Mouse (Mus musculus) liver, embryonic 11.5 days (tissue): ENCODE results near the gene Rcvrn. TPM values are rescaled to one million over a fixed set of nuclear protein-coding genes. Genes with fewer than 3 reads are reported as not detected.

Experiments used
- ATAC-seq: fragments of 200-750 bp; cut with Nextera tagmentation; replicated peaks from 2 replicates; pipeline ENCODE4 v1.8.0; 2017; ENCODE audit warnings: moderate number of reproducible peaks, mild to moderate bottlenecking, moderate TSS enrichment, moderate library complexity; ENCODE audit not compliant: low FRiP score
- DNase-seq: peaks from one replicate; pipeline ENCODE4 v3.0.0-alpha.2; 2017; ENCODE audit warnings: low spot score
- H3K27ac ChIP-seq: fragments of 300-500 bp; sonication (generic); 2 replicates; pipeline ENCODE4 v1.5.1; 2014; ENCODE audit warnings: mild to moderate bottlenecking, low read depth, low read length, control low read depth
- H3K27me3 ChIP-seq: fragments of 300-500 bp; sonication (generic); replicated peaks from 2 replicates; pipeline ENCODE4 v1.6.1; 2014; ENCODE audit warnings: low read length, mixed read lengths; ENCODE audit not compliant: control insufficient read depth, insufficient read depth
- H3K36me3 ChIP-seq: fragments of 300-500 bp; sonication (generic); 2 replicates; pipeline ENCODE4 v1.6.1; 2014; ENCODE audit warnings: mild to moderate bottlenecking, low read length, moderate library complexity, mixed read lengths; ENCODE audit not compliant: control insufficient read depth, insufficient read depth
- H3K4me1 ChIP-seq: fragments of 300-500 bp; sonication (generic); replicated peaks from 2 replicates; pipeline ENCODE4 v1.6.1; 2014; ENCODE audit warnings: low read length, mixed read lengths; ENCODE audit not compliant: control insufficient read depth, insufficient read depth
- H3K4me2 ChIP-seq: fragments of 300-500 bp; sonication (generic); 2 replicates; pipeline ENCODE4 v1.6.1; 2014; ENCODE audit warnings: mild to moderate bottlenecking, control low read depth, moderate library complexity
- H3K4me3 ChIP-seq: fragments of 300-500 bp; sonication (generic); 2 replicates; pipeline ENCODE4 v1.5.1; 2014; ENCODE audit warnings: low read depth, low read length, control low read depth
- H3K9ac ChIP-seq: fragments of 300-500 bp; sonication (generic); 2 replicates; pipeline ENCODE4 v1.6.1; 2014; ENCODE audit warnings: low read depth, low read length, control low read depth
- H3K9me3 ChIP-seq: fragments of 300-500 bp; sonication (generic); 2 replicates; pipeline ENCODE4 v1.6.1; 2016; ENCODE audit warnings: low read length, inconsistent platforms, mixed read lengths; ENCODE audit not compliant: control insufficient read depth
- WGBS: fragments of 180-500 bp; shearing (Covaris S2); extraction: QIAGEN DNeasy Blood & Tissue Kit; methylation state at CpG from one replicate; pipeline ENCODE4 v1.1.7; 2014; 5-methylcytosine and 5-hydroxymethylcytosine counted together
- polyA plus RNA-seq: library from polyadenylated mRNA; unstranded; fragments of >200 nt; fragmentation: Nextera tagmentation; extraction: Ambion mirVana; gene quantifications from 2 replicates; pipeline ENCODE4 v1.2.1, GENCODE M21; 2014

Gene Rcvrn
- polyA plus RNA-seq, 1 experiment from 2014 or later: not detected

- no peaks in the 10 kb centered on the region for H3K9me3 ChIP-seq
- H3K4me3 ChIP-seq: no peak overlapping the region
- H3K9ac ChIP-seq: no peak overlapping the region
- no peaks in the 10 kb centered on the region for H3K27me3 ChIP-seq
- no peak overlapping the region for H3K4me2 ChIP-seq
- H3K36me3 ChIP-seq: no peaks in the 10 kb centered on the region
- 84% methylated on average over 4 of the region's 4 CpGs for WGBS
- ATAC-seq (no peak), DNase-seq (no peak)
- H3K4me1 ChIP-seq: no peaks in the 10 kb centered on the region
- no peak overlapping the region for H3K27ac ChIP-seq
Measured at GRCm38 (mm10) chr11:67654514-67654913, 40.6 kb upstream of the Rcvrn start.

GRCm38 (mm10) chr11:67655236-67655959 is 39.7 kb upstream of the Rcvrn start:
- Histone ChIP-seq H3K27me3 (no peaks in the 10 kb centered on the region), H3K4me3 (no peak overlapping the region), H3K9me3 (no peaks in the 10 kb centered on the region), H3K4me2 (no peak overlapping the region), H3K27ac (no peak overlapping the region), H3K9ac (no peak overlapping the region), H3K36me3 (no peaks in the 10 kb centered on the region), H3K4me1 (no peaks in the 10 kb centered on the region)
- DNase-seq: no peak
- no peak for ATAC-seq
- WGBS: 70% methylated on average over 17 of the region's 17 CpGs

- Histone ChIP-seq H3K4me2 (no peak overlapping the region), H3K27ac (no peak overlapping the region), H3K27me3 (no peaks in the 10 kb centered on the region), H3K4me1 (no peaks in the 10 kb centered on the region), H3K36me3 (no peaks in the 10 kb centered on the region), H3K9ac (no peak overlapping the region), H3K9me3 (no peaks in the 10 kb centered on the region), H3K4me3 (no peak overlapping the region)
- ATAC-seq (no peak), DNase-seq (no peak)
- WGBS: 61% methylated on average over 7 of the region's 7 CpGs
Measured at GRCm38 (mm10) chr11:67656366-67656765, 38.8 kb upstream of the Rcvrn start.

GRCm38 (mm10) chr11:67656811-67657210 is 38.3 kb upstream of the Rcvrn start:
- H3K36me3 ChIP-seq: no peaks in the 10 kb centered on the region
- no peak overlapping the region for H3K27ac ChIP-seq
- ATAC-seq (no peak), DNase-seq (no peak)
- H3K4me1 ChIP-seq: no peaks in the 10 kb centered on the region
- WGBS: 77% methylated on average over 9 of the region's 9 CpGs
- no peak overlapping the region for H3K9ac ChIP-seq
- H3K4me2 ChIP-seq: no peak overlapping the region
- H3K4me3 ChIP-seq: no peak overlapping the region
- H3K9me3 ChIP-seq: no peaks in the 10 kb centered on the region
- H3K27me3 ChIP-seq: no peaks in the 10 kb centered on the region

GRCm38 (mm10) chr11:67657685-67658382 is 37.3 kb upstream of the Rcvrn start:
- 41% methylated on average over 11 of the region's 11 CpGs for WGBS

GRCm38 (mm10) chr11:67661465-67661864 is 33.7 kb upstream of the Rcvrn start:
- no peak for ATAC-seq
- H3K9ac ChIP-seq: no peak overlapping the region
- no peak overlapping the region for H3K4me2 ChIP-seq
- H3K9me3 ChIP-seq: no peaks in the 10 kb centered on the region
- no peak for DNase-seq
- H3K36me3 ChIP-seq: no peaks in the 10 kb centered on the region
- no peak overlapping the region for H3K4me3 ChIP-seq
- no peaks in the 10 kb centered on the region for H3K4me1 ChIP-seq
- H3K27me3 ChIP-seq: no peaks in the 10 kb centered on the region
- H3K27ac ChIP-seq: no peak overlapping the region
- WGBS: 85% methylated on average over 8 of the region's 8 CpGs

More at GRCm38 (mm10) chr11:67657685-67658382, 37.3 kb upstream of the Rcvrn start:
- DNase-seq: no peak
- no peaks in the 10 kb centered on the region for H3K36me3 ChIP-seq
- H3K9ac ChIP-seq: no peak overlapping the region
- H3K4me3 ChIP-seq: no peak overlapping the region
- no peaks in the 10 kb centered on the region for H3K27me3 ChIP-seq
- H3K4me1 ChIP-seq: no peaks in the 10 kb centered on the region
- no peak overlapping the region for H3K4me2 ChIP-seq
- no peak for ATAC-seq
- H3K9me3 ChIP-seq: no peaks in the 10 kb centered on the region
- H3K27ac ChIP-seq: no peak overlapping the region

- Histone ChIP-seq H3K4me1 (no peaks in the 10 kb centered on the region), H3K4me2 (no peak overlapping the region), H3K9me3 (no peaks in the 10 kb centered on the region), H3K9ac (no peak overlapping the region), H3K36me3 (no peaks in the 10 kb centered on the region), H3K4me3 (no peak overlapping the region), H3K27me3 (no peaks in the 10 kb centered on the region), H3K27ac (no peak overlapping the region)
- ATAC-seq: no peak
- DNase-seq: no peak
- WGBS: 89% methylated on average over 4 of the region's 4 CpGs
Measured at GRCm38 (mm10) chr11:67663437-67663836, 31.7 kb upstream of the Rcvrn start.

- H3K36me3 ChIP-seq: no peaks in the 10 kb centered on the region
- no peak overlapping the region for H3K4me3 ChIP-seq
- ATAC-seq: no peak
- no peak for DNase-seq
- H3K4me1 ChIP-seq: no peaks in the 10 kb centered on the region
- 72% methylated on average over 3 of the region's 3 CpGs for WGBS
- H3K9me3 ChIP-seq: no peaks in the 10 kb centered on the region
- H3K4me2 ChIP-seq: no peak overlapping the region
- H3K27me3 ChIP-seq: no peaks in the 10 kb centered on the region
- no peak overlapping the region for H3K27ac ChIP-seq
- H3K9ac ChIP-seq: no peak overlapping the region
Measured at GRCm38 (mm10) chr11:67664261-67664660, 30.9 kb upstream of the Rcvrn start.

GRCm38 (mm10) chr11:67664918-67665317 is 30.2 kb upstream of the Rcvrn start:
- WGBS: 86% methylated on average over 6 of the region's 6 CpGs
- Histone ChIP-seq H3K36me3 (no peaks in the 10 kb centered on the region), H3K9ac (no peak overlapping the region), H3K27ac (no peak overlapping the region), H3K4me1 (no peaks in the 10 kb centered on the region), H3K4me2 (no peak overlapping the region), H3K4me3 (no peak overlapping the region), H3K9me3 (no peaks in the 10 kb centered on the region), H3K27me3 (no peaks in the 10 kb centered on the region)
- ATAC-seq: no peak
- no peak for DNase-seq
